Mouse (Mus musculus): ENCODE measurements at regions not wholly inside any gene's neighbourhood (a gene's known extent, or its start where the extent isn't known, plus 50 kb on each side); places are given as distances from the start of the nearest gene placed in this dataset.

GRCm38 (mm10) chr10:29589739-29590138 lies 54.1 kb upstream of the Rspo3 start:
- TF ChIP-seq CHD2 (IDR thresholded peaks at IDR 0.05; ENCODE audit: low read depth, low read length) (no peak), HCFC1 (IDR thresholded peaks at IDR 0.05; ENCODE audit: borderline replicate concordance, insufficient read depth, low read length) (no peak)
